Mouse (Mus musculus): ENCODE results near the gene Tent5c.

Tent5c gene

DNA sequence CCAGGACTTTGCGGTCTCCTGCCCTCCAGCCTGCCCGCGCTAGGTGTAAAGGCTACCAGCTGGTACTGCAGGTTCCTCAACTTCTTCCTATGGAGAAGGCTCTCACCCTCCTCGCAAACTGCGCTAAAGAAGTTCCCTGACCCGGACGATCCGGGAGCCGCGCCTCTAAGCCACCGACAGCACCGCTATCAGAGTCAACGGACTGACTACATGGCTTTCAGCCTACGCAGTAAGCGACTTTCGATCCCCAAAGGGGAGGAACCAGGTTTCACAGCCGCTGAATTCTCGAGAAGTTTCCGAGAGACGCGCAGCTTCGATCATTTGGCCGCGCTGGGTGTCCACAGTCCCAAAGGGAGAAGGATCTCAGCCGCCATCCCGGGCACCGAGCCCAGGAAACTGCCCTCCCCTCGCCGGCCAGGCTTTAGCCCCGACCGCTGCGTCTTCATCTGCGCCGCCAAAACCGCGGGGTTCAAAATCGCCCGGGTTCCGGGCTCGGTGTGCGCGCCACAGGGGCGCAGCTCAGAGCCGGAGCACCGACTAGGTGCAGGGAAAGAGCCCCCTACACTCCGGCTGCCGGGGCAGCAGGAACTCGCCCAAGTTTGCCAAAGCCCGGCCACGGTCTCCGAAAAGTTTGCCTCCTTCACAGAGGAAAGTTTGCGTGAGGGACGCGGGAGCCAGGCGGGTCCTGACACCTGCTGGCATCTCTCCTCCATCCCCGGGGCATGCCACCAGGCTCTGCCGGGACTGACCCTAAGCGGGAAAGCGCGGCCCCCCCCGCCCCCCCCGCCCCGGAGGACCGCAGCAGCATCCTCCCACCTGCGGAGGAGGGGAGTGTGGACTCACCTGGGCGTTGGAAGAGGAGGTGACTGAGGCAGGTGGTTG is 632 bp downstream of the Tent5c start:
- in situ Hi-C loops (cut with MboI, MseI), result loop anchor here (5.0 to 25.0 kb wide), 3 partner anchors 204 to 549 kb away; partner anchors contain the start of genes Cd101, Gdap2 and Wdr3

DNA sequence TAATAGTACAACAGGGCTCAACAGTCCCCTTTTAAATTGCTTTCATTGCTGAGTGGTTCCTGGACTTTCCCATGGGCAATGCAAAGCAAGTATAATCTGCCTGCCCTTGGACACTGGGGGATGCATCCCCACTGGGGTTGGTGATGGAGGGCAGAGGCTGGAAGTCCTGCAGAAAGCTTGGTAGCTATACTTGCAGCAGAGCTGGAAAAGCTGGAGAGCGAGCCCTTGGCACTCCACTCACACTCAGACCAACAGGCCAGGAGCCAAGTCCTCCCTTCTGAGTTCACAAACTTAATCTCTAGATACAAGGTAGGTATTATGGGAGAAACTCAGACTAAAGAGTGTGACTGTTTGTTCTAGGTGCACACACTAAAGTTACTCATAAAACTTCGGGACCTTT is 2.1 kb downstream of the Tent5c start:
- in situ Hi-C loops (cut with MboI, MseI), result loop anchor here (5.0 to 25.0 kb wide), 3 partner anchors 205 to 550 kb away; partner anchors contain the start of genes Cd101, Gdap2 and Wdr3

DNA sequence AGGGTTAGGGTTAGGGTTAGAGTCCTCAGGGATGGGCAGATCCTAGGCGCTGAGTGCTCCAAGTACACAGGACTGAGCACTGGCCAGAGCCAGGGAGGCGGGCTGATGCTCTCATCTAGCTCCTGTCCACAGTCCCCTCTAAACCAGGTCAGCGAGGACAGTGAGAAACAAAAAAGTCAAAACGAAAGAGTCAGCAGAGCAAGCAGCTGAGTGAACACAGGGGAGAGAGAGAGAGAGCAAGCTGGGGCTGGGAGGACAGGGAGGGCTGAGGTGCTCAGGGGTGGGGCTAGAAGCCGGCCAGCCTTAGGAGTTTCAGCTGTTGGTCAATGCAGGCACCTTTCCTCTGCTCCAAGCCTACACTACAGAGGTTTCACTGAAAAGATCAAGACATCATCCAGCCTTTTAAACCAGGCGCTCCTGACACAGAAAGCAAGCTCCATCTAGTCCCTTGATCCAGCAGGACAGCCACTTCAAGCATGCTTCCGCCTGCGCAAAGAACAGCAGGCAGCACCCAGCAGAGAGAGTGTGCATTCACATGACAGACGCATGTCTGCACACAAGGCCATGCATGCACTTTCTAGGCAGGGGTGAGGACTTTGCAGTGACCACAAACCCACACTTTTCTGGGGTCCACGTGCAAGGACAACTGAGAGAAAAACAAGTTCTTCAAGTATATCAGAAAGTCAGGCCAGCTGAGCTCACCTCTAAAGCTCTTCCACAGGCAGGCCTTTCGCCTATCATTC is 3.6 kb downstream of the Tent5c start:
- in situ Hi-C loops (cut with MboI, MseI), result loop anchor here (5.0 to 25.0 kb wide), 3 partner anchors 207 to 552 kb away; partner anchors contain the start of genes Cd101, Gdap2 and Wdr3

DNA sequence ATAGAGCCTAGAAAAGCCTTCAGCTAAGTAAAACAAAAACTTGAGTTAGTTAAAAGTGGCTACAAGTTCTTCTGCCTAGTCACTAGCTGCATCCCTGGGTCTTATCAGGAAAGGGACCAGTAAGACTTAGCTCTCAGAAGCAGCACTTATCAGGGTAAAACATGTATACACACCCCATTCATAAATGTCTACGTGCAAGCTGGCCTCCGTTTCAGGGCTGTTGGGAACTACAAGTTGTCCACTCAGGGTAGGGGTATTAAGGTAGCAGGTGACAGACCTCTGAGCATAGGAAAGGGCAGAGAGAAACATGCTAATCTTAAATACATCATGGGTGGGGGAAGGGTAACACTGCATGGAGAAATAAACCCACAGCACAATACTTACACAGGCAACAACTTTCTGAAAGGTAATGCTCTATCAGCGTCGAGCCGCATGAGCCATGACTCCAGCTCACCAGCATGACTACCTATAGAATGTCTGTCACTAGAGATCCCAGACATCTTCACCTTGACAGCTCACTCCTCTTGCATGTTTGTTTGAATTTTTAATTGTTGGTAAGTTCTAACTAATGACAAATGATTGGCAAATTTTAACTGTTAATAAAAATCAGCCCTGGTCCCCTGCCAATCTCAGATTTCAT is 6.0 kb downstream of the Tent5c start:
- in situ Hi-C loops (cut with MboI, MseI), result loop anchor here (5.0 to 25.0 kb wide), 3 partner anchors 41 to 554 kb away; partner anchors contain the start of genes Cd101, Gdap2 and Wdr3

DNA sequence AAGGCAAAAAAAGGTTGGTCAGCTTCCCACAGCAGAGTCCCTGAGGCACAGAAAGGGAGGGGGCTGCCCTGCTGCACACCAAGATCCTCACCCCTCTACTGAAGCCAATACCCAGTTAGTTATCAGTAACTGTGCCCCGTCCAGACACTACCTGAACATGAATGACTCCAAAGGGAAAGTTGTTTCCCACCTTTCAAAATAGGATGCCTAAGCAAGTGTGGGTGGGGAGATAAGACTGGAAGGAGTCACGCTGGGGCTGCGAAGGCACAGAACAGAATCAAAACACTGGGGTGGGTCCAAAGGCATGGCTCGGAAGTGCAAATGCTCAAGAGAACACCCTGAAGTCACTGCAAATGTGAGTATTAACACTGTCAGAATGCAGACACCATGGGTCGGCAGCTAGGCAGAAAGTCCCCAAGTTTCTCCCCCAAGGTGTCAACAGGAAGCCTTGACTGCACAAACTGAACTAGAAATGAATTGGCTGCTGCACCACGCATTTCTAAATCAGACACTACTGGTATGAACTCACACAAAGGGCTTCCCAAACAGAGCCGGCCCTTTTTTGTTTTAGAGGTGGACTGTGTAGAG is 6.7 kb downstream of the Tent5c start:
- in situ Hi-C loops (cut with MboI, MseI), result loop anchor here (5.0 to 25.0 kb wide), 3 partner anchors 40 to 555 kb away; partner anchors contain the start of genes Cd101, Gdap2 and Wdr3

DNA sequence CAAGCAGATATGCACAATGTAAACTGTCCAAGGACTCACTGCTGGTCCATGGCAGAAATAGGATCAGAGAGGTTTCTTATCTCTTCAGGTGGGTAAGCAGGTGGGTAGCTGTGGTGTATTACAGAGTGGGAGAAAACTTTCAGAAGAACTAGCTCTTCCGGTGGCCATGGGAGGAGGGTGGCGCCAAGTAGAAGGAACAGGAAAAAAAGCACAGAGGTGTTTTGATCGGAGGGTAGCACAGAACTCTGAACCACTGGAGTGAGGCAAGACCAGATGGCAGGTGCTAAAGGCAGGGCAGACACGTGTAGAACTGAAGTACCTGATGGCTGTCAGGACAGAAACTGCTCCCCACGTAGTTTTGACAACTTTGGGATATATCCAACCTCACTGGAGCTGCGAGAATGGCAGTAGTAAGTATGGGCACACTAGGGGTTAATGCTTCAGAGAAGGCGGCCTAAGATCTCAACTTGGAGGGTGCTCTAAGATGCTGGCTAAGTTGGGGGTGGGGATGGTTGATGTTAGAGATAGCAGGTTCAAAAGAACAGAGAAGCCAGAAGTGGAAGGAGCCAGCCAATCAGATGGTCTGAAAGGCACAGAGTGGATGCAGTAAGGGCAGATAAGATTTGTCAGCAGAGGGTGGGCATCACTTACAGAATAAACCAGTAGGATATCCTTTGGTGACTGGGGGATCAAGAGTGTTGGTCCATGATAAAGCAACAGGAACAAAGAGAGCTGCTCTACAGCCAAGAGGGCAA is 8.7 kb downstream of the Tent5c start:
- in situ Hi-C loops (cut with MboI, MseI), result loop anchor here (5.0 to 25.0 kb wide), 3 partner anchors 38 to 557 kb away; partner anchors contain the start of genes Cd101, Gdap2 and Wdr3

DNA sequence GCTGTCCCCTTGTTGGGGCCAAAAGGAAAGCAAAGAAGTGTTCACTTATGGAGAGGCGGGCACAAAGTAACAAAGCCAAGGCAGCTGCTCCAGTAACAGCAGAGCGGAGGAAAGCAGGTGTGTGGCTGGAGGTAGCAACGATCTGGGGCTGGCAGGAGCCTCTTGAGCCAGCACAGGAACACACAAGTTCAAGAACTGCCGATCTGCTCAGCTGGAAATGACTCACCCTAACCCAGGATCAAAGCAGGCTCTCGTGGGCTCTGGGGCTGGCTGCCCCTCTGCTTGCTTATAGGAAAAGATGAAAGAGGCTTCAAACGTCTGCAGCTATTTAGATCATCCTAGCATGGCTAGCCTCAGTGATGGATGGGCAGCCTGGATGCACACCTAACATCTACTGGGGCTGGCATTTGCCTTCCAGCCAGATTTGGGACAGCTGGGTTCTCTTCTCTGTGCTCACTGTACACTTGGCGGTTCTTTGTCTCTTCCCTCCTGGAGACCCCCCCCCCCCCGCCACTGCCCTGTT is 14.1 kb downstream of the Tent5c start:
- in situ Hi-C loops (cut with MboI, MseI), result loop anchor here (25.0 kb wide), 1 partner anchor 562 kb away; the partner anchor contains the start of gene Cd101

DNA sequence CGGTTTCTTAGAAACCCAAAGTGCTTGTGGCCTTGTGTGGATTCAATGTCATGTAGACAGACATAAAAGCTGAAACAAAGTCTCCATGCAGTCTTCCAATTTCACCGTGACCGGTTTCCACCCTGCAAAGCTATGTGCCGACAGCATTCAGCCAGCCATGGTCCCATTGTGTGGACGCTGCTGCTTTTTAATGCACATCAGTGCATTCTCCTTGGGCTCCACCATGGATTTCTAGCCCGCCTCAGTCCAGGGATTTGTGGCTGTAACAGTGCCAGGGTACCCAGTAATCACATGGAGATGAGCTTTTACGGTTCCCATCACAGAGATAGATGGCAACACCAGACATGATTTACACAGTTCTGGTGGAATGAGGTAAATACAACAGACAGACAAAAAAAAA is 14.6 kb downstream of the Tent5c start:
- in situ Hi-C loops (cut with MboI, MseI), result no loop called here

DNA sequence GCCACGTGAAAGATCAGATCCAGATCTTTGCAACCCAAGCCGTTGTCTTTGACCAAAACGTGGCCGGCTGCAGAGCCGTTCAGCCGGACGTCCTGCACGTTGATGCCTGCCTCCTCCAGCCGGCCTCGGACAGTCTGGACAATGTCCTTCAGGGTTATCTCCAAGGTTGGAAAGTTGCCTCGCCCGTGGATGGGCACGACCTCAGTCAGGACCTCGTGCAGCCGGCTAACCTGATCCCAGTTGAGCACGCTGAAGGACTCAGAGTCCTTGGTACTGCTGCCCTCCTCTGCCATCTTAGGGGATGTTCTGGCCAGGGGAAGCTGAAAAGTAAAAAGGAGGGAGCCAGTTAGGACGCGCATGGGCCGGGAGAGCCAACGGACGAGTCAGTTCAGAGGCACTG is 16.0 kb downstream of the Tent5c start:
- in situ Hi-C loops (cut with MboI, MseI), result no loop called here

DNA sequence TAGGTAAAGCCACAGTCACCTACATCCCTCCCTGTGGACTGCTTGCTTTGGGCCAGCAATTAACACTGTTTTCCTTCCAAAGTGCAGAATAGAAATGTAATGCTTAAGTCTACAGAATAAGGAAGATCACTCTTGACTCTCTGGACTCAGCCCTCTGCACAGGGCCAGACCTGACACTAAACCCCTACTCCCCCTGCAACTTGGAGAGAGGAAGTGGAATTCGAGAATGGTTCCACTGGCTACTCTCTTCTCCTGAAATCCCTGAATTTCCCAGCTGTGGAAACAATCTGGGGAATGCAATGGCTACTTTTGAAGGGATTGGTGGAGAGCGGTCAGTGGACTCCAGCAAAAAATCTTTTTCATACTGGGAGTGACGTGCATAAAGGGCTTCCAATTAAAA is 18.2 kb downstream of the Tent5c start:
- in situ Hi-C loops (cut with MboI, MseI), result no loop called here

DNA sequence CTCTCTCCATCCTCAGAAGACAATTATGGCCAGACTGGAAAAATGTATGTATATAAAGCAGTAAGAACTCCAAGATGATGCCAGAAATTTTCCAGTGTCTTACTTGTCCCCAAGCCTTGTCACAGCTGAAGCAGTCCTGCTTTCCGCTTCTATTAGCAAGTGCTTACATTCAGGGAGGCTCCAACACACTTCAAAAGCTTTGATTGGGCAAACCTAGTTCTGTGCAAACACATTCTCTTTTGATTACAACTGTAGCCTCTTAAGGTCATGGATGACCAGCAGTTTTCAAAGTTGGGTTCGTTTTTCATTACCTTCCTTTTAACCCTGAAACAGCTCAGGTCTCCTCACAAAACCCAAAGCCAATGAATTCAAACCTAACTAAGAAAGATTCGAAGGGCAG is 19.0 kb downstream of the Tent5c start:
- in situ Hi-C loops (cut with MboI, MseI), result no loop called here

DNA sequence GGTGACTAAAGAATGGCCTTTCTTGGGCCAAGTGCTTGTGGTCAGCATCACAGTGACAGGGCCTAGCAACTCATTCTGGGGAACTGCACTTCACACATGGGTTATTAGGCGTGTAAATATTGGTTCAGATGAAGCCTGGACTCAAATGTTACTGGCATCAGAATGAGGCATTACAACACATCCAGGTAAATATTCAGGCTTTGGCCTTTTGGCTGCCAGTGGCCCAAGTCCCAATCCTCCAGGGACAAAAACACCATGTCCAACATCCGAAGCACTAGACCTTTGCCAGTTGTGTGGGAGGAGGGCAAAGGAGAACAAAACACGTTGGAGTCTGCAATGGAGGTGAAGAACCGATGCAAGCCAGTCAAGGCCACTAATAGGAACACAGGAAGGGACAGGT is 22.6 kb downstream of the Tent5c start:
- in situ Hi-C loops (cut with MboI, MseI), result no loop called here

DNA sequence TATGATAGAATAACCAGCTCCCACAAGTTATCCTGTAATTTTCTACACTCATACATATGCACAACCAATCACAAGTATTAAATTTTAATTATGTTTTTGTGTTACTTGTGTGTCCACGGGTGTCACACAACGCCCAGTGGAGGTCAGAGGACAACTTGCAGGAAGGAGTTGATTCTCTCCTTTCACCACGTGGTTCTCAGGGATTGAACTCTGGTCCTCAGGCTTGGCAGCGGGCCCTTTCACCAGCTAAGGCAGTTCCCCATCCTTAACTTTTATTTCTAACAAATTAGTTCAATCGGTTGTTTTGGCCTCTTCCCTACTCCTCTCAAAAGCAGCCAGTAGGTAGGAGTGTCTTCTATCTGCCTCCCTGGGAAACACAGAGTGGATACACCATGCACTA is 24.5 kb downstream of the Tent5c start:
- in situ Hi-C loops (cut with MboI, MseI), result no loop called here

DNA sequence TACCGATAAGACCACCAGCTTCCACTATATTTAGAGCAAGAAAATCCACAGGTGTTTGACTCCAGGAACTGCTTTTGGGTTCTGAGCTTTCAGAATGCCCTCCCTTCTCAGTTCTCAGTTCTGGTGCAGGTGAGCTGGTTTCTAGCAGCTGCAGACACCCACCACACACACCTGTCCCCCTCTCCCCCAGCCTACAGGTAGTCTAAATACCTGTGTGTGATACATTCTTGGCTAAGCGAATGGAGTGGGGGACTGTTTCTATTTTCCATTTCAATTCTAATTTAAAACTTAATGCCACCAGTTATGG is 25.2 kb downstream of the Tent5c start:
- in situ Hi-C loops (cut with MboI, MseI), result no loop called here

DNA sequence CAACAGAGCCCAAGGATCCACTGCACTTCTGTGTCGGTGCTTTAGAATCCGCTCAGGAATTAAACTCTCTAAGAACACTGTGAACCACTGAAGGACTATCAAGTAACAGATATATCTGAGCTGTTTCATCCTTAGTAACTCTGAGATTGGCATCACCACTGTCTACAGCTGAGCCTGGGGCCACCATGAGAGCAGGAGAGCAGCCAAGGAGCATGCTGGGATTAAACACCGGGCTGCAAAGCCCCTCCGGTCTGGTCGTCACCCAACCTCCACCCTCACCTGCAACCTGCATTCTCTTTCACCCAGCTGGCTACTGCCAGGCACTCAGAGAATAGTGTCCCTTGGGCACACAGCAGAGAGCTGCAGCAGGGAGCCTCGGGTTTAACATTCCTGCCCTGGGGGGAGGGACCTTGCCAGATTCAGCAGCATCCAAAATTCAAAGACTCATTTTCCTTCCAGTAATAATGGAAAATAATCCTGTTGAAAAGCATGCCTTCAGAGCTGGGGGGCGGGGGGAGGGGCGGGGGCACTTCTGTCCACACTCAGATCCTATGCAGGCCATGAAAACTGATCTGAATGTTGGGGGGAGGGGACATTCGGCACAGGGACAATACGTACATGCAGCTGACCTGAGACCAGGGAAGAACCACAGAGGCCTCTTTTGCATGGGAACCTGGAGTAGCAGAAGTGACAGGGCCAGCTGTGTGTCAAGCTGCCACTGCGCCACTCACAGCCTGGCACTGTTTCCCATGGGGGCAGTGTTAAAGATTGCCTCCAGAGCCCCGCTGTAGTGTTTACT is 25.8 kb downstream of the Tent5c start:
- in situ Hi-C loops (cut with MboI, MseI), result no loop called here

DNA sequence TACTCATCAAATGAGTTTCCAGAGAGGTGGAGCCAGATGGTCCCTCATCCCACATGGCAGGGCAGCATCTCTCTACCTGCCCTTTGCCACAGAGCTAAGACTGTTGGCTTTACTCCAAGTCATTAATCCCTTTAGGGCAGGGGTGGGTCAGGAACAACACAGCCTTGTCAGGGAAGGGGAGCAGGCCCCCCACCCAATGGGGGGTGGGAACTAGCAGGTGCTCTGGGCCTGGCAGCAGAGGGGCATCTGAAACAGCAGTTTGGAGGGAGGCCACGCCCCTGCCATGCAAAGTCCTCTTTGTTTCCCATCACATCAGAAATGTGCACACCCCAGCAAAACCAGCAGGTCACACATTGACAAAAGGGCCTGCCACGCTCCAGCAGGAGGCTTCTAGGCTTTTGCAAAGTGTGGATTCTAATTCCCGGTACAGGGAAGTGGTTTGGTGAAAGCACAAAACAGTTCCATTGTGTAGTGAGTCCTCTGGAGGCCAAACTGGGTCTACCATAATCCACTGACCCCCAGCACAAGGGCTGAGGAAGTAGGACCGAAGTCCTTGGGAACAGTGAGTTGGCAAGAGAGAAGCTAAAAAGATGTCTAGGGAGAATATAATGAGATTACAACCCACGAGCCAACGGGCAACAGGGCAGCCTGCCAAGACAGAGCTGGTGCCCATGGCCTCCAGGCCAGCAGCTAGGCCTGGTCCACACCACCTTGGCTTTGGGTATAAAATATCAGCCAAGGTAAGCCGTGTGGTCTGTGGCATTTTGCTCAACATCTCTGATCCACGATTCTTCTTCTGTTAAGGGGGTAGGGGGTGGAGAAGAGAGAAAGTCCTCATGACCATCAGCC is 26.7 kb downstream of the Tent5c start:
- in situ Hi-C loops (cut with MboI, MseI), result no loop called here

DNA sequence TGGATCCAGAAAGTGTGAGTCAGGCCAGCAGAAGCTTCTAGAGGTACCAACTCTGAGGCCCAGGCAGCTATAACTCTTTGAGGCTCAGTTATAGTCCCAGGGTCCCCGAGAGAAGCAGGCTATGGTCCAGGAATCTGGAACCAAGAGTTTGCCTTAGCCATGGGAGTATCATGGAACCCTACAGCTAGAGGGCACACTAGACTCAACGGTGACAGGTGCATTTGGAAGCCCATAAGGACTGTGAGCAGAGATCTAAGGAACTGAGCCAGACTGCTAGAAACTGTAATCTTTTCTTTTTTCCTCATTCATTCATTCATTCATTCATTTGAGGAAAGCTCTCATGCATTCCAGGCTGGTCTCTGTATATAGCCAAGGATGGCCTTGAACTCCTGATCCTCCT is 28.6 kb downstream of the Tent5c start:
- in situ Hi-C loops (cut with MboI, MseI), result no loop called here

DNA sequence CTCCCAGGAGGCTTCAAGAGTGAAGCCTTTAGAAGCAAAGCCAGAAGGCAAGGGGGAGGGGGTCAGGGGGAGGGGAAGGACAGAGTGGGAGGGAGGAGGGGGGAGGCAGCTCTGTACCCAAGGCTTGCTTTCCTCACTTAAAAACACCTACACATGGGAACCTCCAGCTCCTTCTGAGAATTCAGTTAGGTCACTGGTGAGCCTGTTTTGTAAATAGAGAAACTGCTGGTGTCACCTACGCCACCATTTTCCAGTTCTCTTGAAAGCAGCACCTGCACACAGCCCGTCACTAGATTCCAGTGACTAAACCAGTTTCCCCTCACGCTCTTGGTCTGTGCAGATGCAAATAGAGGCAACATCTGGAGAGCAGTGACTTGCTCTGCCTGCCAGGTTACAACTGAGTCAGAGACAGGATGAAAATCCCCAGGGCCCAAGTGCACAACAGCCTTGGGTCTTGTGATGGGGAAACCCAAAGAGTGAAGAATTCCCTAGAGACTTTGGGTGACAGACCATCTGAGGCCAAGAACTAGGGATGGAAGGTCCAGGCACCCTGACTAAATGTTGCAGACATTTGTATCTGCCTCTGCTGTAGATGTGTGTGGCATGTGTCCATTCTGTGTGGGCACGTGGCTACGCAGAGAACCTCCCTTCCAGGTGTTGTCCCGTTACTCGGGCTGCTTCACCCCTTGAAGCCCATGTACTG is 45.2 kb downstream of the Tent5c start:
- in situ Hi-C loops (cut with MboI, MseI), result loop anchor here (5.0 to 10.0 kb wide), 2 partner anchors 38 to 1161 kb away; partner anchors contain the start of gene Atp1a1

All from regulatory T cell (primary cell).